Mouse (Mus musculus) kidney, adult 2 months (tissue): ENCODE measurements around the gene Gm17662.

Source experiments
- CTCF ChIP-seq: fragments of 200-500 bp; conservative IDR thresholded peaks from 2 replicates; pipeline ENCODE4 v1.5.1; 2011; ENCODE audit warnings: low read depth, mild to moderate bottlenecking, control low read depth, low read length, moderate library complexity, mixed read lengths; ENCODE audit not compliant: insufficient read depth, insufficient read length
- POLR2A ChIP-seq: fragments of 200-500 bp; IDR thresholded peaks from one replicate; pipeline ENCODE4 v1.6.1; 2011; ENCODE audit warnings: low read depth, low read length, control low read depth

GRCm38 (mm10) chr4:104891708-104892107, 34.6 kb downstream of the Gm17662 start:
- TF ChIP-seq POLR2A (no peak), CTCF (no peak)
